Mouse (Mus musculus): ENCODE measurements around the gene Arhgap18.

Gene Arhgap18

GRCm38 (mm10) chr10:26776443-26776842 lies 23.2 kb downstream of the Arhgap18 start:
- no peak for DNase-seq (ENCODE audit: low read depth, low spot score)

GRCm38 (mm10) chr10:26780581-26780980 lies 27.4 kb downstream of the Arhgap18 start:
- no peak for DNase-seq (ENCODE audit: low read depth, low spot score)

- DNase-seq (ENCODE audit: low read depth, low spot score): no peak
Measured at GRCm38 (mm10) chr10:26789680-26790079, 36.5 kb downstream of the Arhgap18 start.

GRCm38 (mm10) chr10:26791810-26792209 lies 38.6 kb downstream of the Arhgap18 start:
- DNase-seq (ENCODE audit: low read depth, low spot score): no peak

- no peak for DNase-seq (ENCODE audit: low read depth, low spot score)
Measured at GRCm38 (mm10) chr10:26793013-26793412, 39.8 kb downstream of the Arhgap18 start.

GRCm38 (mm10) chr10:26796432-26797286 lies 43.4 kb downstream of the Arhgap18 start:
- DNase-seq (ENCODE audit: low read depth, low spot score): no peak

GRCm38 (mm10) chr10:26797287-26797672 lies 44.1 kb downstream of the Arhgap18 start:
- DNase-seq (ENCODE audit: low read depth, low spot score): no peak

GRCm38 (mm10) chr10:26798752-26799411 lies 45.7 kb downstream of the Arhgap18 start:
- DNase-seq (ENCODE audit: low read depth, low spot score): no peak

GRCm38 (mm10) chr10:26799562-26800051 lies 46.4 kb downstream of the Arhgap18 start:
- no peak for DNase-seq (ENCODE audit: low read depth, low spot score)

GRCm38 (mm10) chr10:26804351-26804983 lies 51.2 kb downstream of the Arhgap18 start:
- no peak for DNase-seq (ENCODE audit: low read depth, low spot score)

GRCm38 (mm10) chr10:26805007-26805406 lies 51.8 kb downstream of the Arhgap18 start:
- DNase-seq (ENCODE audit: low read depth, low spot score): no peak

GRCm38 (mm10) chr10:26806092-26806491 lies 52.9 kb downstream of the Arhgap18 start:
- no peak for DNase-seq (ENCODE audit: low read depth, low spot score)

GRCm38 (mm10) chr10:26810059-26810458 lies 56.8 kb downstream of the Arhgap18 start:
- DNase-seq (ENCODE audit: low read depth, low spot score): no peak

- no peak for DNase-seq (ENCODE audit: low read depth, low spot score)
Measured at GRCm38 (mm10) chr10:26810810-26811209, 57.6 kb downstream of the Arhgap18 start.

GRCm38 (mm10) chr10:26811342-26811741 lies 58.1 kb downstream of the Arhgap18 start:
- DNase-seq (ENCODE audit: low read depth, low spot score): no peak

GRCm38 (mm10) chr10:26815646-26816045 lies 62.4 kb downstream of the Arhgap18 start:
- no peak for DNase-seq (ENCODE audit: low read depth, low spot score)

- DNase-seq (ENCODE audit: low read depth, low spot score): no peak
Measured at GRCm38 (mm10) chr10:26820326-26820725, 67.1 kb downstream of the Arhgap18 start.

- no peak for DNase-seq (ENCODE audit: low read depth, low spot score)
Measured at GRCm38 (mm10) chr10:26820936-26821335, 67.7 kb downstream of the Arhgap18 start.

GRCm38 (mm10) chr10:26823997-26824396 lies 70.8 kb downstream of the Arhgap18 start:
- no peak for DNase-seq (ENCODE audit: low read depth, low spot score)

GRCm38 (mm10) chr10:26825246-26825889 lies 72.1 kb downstream of the Arhgap18 start:
- no peak for DNase-seq (ENCODE audit: low read depth, low spot score)

GRCm38 (mm10) chr10:26827315-26827714 lies 74.1 kb downstream of the Arhgap18 start:
- no peak for DNase-seq (ENCODE audit: low read depth, low spot score)

Measured in WW6 (cell line).